In genomic region chr4:57282630-57283029, GRCm38 (mm10) we compare ENCODE assay signal across 27 mouse cellular contexts. TPM values are rescaled to one million over a fixed set of nuclear protein-coding genes. Genes with fewer than 3 reads are reported as not detected.
DNase-seq lines count a peak whose midpoint lies in the region; ATAC-seq and TF ChIP-seq lines count a peak whose summit lies in the region.
"Had no signal": no experiment of that assay in that cellular context is flagged by ENCODE, and none has a peak within 500 bp of the region (broad histone marks: within the 10 kb centered on the region; RNA-seq: fewer than 3 reads in every experiment).

No protein-coding gene starts in this region.

- TF ChIP-seq CTCF in small intestine, adult 2 months (IDR thresholded peaks at IDR 0.05; ENCODE audit: extremely low read depth, insufficient read length, insufficient replicate concordance, low read depth, low read length), result no peak
- TF ChIP-seq CTCF in layer of hippocampus, adult 2 months (conservative IDR thresholded peaks at IDR 0.05), result no peak

- peak; percentile 91 for ATAC-seq in intestine, embryonic 15.5 days
- ATAC-seq in kidney, embryonic 14.5 days (ENCODE audit: low FRiP score, low TSS enrichment), result no peak
- ATAC-seq in midbrain, embryonic 14.5 days (ENCODE audit: low FRiP score, low TSS enrichment), result no peak
- ATAC-seq: CD4-positive, CD25-positive, alpha-beta regulatory T cell, adult 4 months; forebrain, postnatal 0 days had no signal

- H3K9ac ChIP-seq in intestine, embryonic 15.5 days, result no peak overlapping the region
- no peak overlapping the region for H3K9ac ChIP-seq in kidney, embryonic 14.5 days (ENCODE audit: low read depth, low read length)
- no peak overlapping the region for H3K9ac ChIP-seq in midbrain, embryonic 14.5 days (replicated peaks; ENCODE audit: low read length)
- H3K9ac ChIP-seq: embryonic facial prominence, embryonic 15.5 days; forebrain, embryonic 12.5 days; forebrain, postnatal 0 days; heart, embryonic 13.5 days; hindbrain, embryonic 14.5 days; limb, embryonic 13.5 days; liver, embryonic 14.5 days; lung, embryonic 14.5 days; midbrain, embryonic 12.5 days; neural tube, embryonic 13.5 days had no signal

- no peaks in the 10 kb centered on the region for H3K36me3 ChIP-seq in intestine, embryonic 15.5 days
- no peaks in the 10 kb centered on the region for H3K36me3 ChIP-seq in kidney, embryonic 14.5 days (ENCODE audit: control insufficient read depth, insufficient read depth, low read length)
- no peaks in the 10 kb centered on the region for H3K36me3 ChIP-seq in small intestine, adult 2 months (ENCODE audit: control insufficient read depth, insufficient read depth, low read length)
- H3K36me3 ChIP-seq in midbrain, embryonic 14.5 days (ENCODE audit: control insufficient read depth, insufficient read depth, low read length), result no peaks in the 10 kb centered on the region
- H3K36me3 ChIP-seq: embryonic facial prominence, embryonic 10.5 days; embryonic facial prominence, embryonic 15.5 days; forebrain, embryonic 12.5 days; heart, embryonic 13.5 days; limb, embryonic 13.5 days; midbrain, embryonic 12.5 days; neural tube, embryonic 13.5 days had no signal

- no peak for TF ChIP-seq POLR2A in small intestine, adult 2 months (IDR thresholded peaks at IDR 0.05; ENCODE audit: low read depth, low read length)

- H3K4me1 ChIP-seq in intestine, embryonic 15.5 days (replicated peaks), result peaks cover 17% of the 10 kb centered on the region
- peaks cover 17% of the 10 kb centered on the region; the same call in 1 of the 2 replicates for H3K4me1 ChIP-seq in kidney, embryonic 14.5 days (ENCODE audit: control insufficient read depth, insufficient read depth, low read length)
- H3K4me1 ChIP-seq in small intestine, adult 2 months (ENCODE audit: control insufficient read depth, insufficient read depth, insufficient read length, low read length), result peaks cover 15% of the 10 kb centered on the region; the same call in 1 of the 2 replicates
- no peaks in the 10 kb centered on the region for H3K4me1 ChIP-seq in midbrain, embryonic 14.5 days (ENCODE audit: control insufficient read depth, insufficient read depth, low read length)
- H3K4me1 ChIP-seq: forebrain, embryonic 12.5 days; midbrain, embryonic 12.5 days; neural tube, embryonic 13.5 days had no signal

- H3K27ac ChIP-seq in intestine, embryonic 15.5 days, result peak overlapping the region; percentile 84
- peak overlapping the region; percentile 55; the same call in 1 of the 2 replicates for H3K27ac ChIP-seq in kidney, embryonic 14.5 days (ENCODE audit: low read depth, low read length)
- H3K27ac ChIP-seq in small intestine, adult 2 months (ENCODE audit: insufficient read depth, low read depth, low read length), result peak overlapping the region; percentile 91
- no peak overlapping the region for H3K27ac ChIP-seq in midbrain, embryonic 14.5 days (replicated peaks; ENCODE audit: low read depth, low read length)
- no peak overlapping the region for H3K27ac ChIP-seq in layer of hippocampus, adult 2 months
- H3K27ac ChIP-seq: embryonic facial prominence, embryonic 10.5 days; embryonic facial prominence, embryonic 15.5 days; forebrain, embryonic 12.5 days; heart, embryonic 13.5 days; hindbrain, embryonic 14.5 days; limb, embryonic 13.5 days; liver, embryonic 14.5 days; midbrain, embryonic 12.5 days; neural tube, embryonic 13.5 days had no signal

- no peaks in the 10 kb centered on the region for H3K9me3 ChIP-seq in intestine, embryonic 15.5 days
- no peaks in the 10 kb centered on the region for H3K9me3 ChIP-seq in kidney, embryonic 14.5 days (ENCODE audit: control insufficient read depth, low read length)
- H3K9me3 ChIP-seq in midbrain, embryonic 14.5 days (ENCODE audit: control insufficient read depth, low read length), result no peaks in the 10 kb centered on the region
- H3K9me3 ChIP-seq: embryonic facial prominence, embryonic 10.5 days; embryonic facial prominence, embryonic 15.5 days; forebrain, embryonic 12.5 days; heart, embryonic 13.5 days; limb, embryonic 13.5 days; midbrain, embryonic 12.5 days; neural tube, embryonic 13.5 days had no signal

- H3K4me3 ChIP-seq in intestine, embryonic 15.5 days (replicated peaks), result no peak overlapping the region
- H3K4me3 ChIP-seq in kidney, embryonic 14.5 days (ENCODE audit: low read length), result no peak overlapping the region
- no peak overlapping the region for H3K4me3 ChIP-seq in small intestine, adult 2 months (ENCODE audit: low read depth, low read length)
- H3K4me3 ChIP-seq in midbrain, embryonic 14.5 days (replicated peaks; ENCODE audit: low read depth, low read length), result no peak overlapping the region
- no peak overlapping the region for H3K4me3 ChIP-seq in layer of hippocampus, adult 2 months
- H3K4me3 ChIP-seq: embryonic facial prominence, embryonic 10.5 days; embryonic facial prominence, embryonic 15.5 days; forebrain, embryonic 12.5 days; heart, embryonic 13.5 days; limb, embryonic 13.5 days; megakaryocyte, embryonic 14.5 days; midbrain, embryonic 12.5 days; neural tube, embryonic 13.5 days had no signal

- peak; percentile 66 for DNase-seq in kidney, adult 9 months
- no peak for DNase-seq in kidney, postnatal 14 days
- DNase-seq in adrenal gland, postnatal 4 days (ENCODE audit: low spot score in 2 of 2), result no peak
- no peak for DNase-seq in midbrain, embryonic 14.5 days
- DNase-seq in layer of hippocampus, adult 2 months (ENCODE audit: low spot score in 2 of 2), result no peak
- DNase-seq: adrenal gland, postnatal 14 days; cerebellum, adult 18-20 months; cerebellum, postnatal 14 days; forebrain, postnatal 0 days; heart, postnatal 10 days; lung, embryonic 14.5 days; thymus, adult 2 months; thymus, postnatal 36 days had no signal

- H3K27me3 ChIP-seq in intestine, embryonic 15.5 days (replicated peaks), result no peaks in the 10 kb centered on the region
- H3K27me3 ChIP-seq in kidney, embryonic 14.5 days (ENCODE audit: control insufficient read depth, insufficient read depth, low read length), result no peaks in the 10 kb centered on the region
- H3K27me3 ChIP-seq in small intestine, adult 2 months (ENCODE audit: control insufficient read depth, insufficient read depth, low read length), result no peaks in the 10 kb centered on the region
- H3K27me3 ChIP-seq in midbrain, embryonic 14.5 days (ENCODE audit: control insufficient read depth, insufficient read depth, low read length), result no peaks in the 10 kb centered on the region
- H3K27me3 ChIP-seq: embryonic facial prominence, embryonic 15.5 days; forebrain, embryonic 12.5 days; heart, embryonic 13.5 days; limb, embryonic 13.5 days; megakaryocyte, embryonic 14.5 days; midbrain, embryonic 12.5 days; neural tube, embryonic 13.5 days had no signal

- WGBS in intestine, embryonic 15.5 days, result 56% methylated on average over 6 of the region's 6 CpGs
- WGBS in kidney, embryonic 14.5 days, result 58% methylated on average over 6 of the region's 6 CpGs
- 28% methylated on average over 6 of the region's 6 CpGs for WGBS in small intestine, adult 2 months
- WGBS in midbrain, embryonic 14.5 days, result 82% methylated on average over 6 of the region's 6 CpGs

- H3K4me2 ChIP-seq in intestine, embryonic 15.5 days (replicated peaks), result peak overlapping the region; percentile 22; the same call in 1 of the 2 replicates
- H3K4me2 ChIP-seq in kidney, embryonic 14.5 days (replicated peaks; ENCODE audit: low read depth, low read length), result no peak overlapping the region
- H3K4me2 ChIP-seq in midbrain, embryonic 14.5 days (ENCODE audit: low read length), result no peak overlapping the region
- H3K4me2 ChIP-seq: embryonic facial prominence, embryonic 15.5 days; forebrain, embryonic 12.5 days; heart, embryonic 13.5 days; hindbrain, embryonic 14.5 days; limb, embryonic 13.5 days; lung, embryonic 14.5 days; midbrain, embryonic 12.5 days; neural tube, embryonic 13.5 days had no signal

RNA-seq across cellular contexts. Expression of gene Ptpn3, which starts 19.0 kb away (rescaled TPM):
- 9.4 and 10.4 TPM in 2 replicates for polyA plus RNA-seq in intestine, embryonic 15.5 days (2015; fragmentation: Nextera tagmentation; extraction: Ambion mirVana)
- polyA plus RNA-seq in kidney, embryonic 14.5 days (2014; fragmentation: Nextera tagmentation; extraction: Ambion mirVana), result 14.8 and 17.0 TPM in 2 replicates
- polyA plus RNA-seq in small intestine, adult 2 months (2012; rRNA removed), result 8.9 and 15.2 TPM in 2 replicates
- total RNA-seq in adrenal gland, postnatal 4 days (2021), result 10 to 100 TPM; 29.0 to 34.7 TPM
- 3.1 and 3.8 TPM in 2 replicates for polyA plus RNA-seq in midbrain, embryonic 14.5 days (2014; fragmentation: Nextera tagmentation; extraction: Ambion mirVana)
- total RNA-seq in layer of hippocampus, adult 2 months (2021), result 10 to 100 TPM; 76.6 to 92.1 TPM

Comparison
In these comparisons a context has a peak if more than half of its experiments do, and no peak if none do; other contexts are left out.
1. H3K27ac ChIP-seq: peak in intestine, embryonic 15.5 days (single experiment), kidney, embryonic 14.5 days (single experiment) and small intestine, adult 2 months (single experiment); none in midbrain, embryonic 14.5 days (single experiment) and layer of hippocampus, adult 2 months (single experiment).